Mouse (Mus musculus) CD4-positive, CD25-positive, alpha-beta regulatory T cell, adult 9 weeks (primary cell): ENCODE data around the gene Apbb1ip. TPM values are rescaled to one million over a fixed set of nuclear protein-coding genes. Genes with fewer than 3 reads are reported as not detected.

ENCODE experiments used
- polyA plus RNA-seq: library from polyadenylated mRNA; unstranded; fragments of 100-300 nt; shearing (Covaris generic); gene quantifications from one replicate; pipeline ENCODE4 v1.2.1, GENCODE M21; 2017

Apbb1ip gene
- polyA plus RNA-seq = 133 TPM

GRCm38 (mm10) chr2:22773549-22774180, at the start of gene Apbb1ip:
Apbb1ip (plus strand) TSS chr2:22774094.

GRCm38 (mm10) chr2:22895282-22896273, 121.7 kb downstream of the Apbb1ip start, which contains the start of gene Pdss1:
Pdss1 (plus strand) TSS chr2:22895522.

Other genes with a start within 250 kb of the Apbb1ip start
- not detected for gene Gad2, start 151.9 kb upstream of the Apbb1ip start, polyA plus RNA-seq
- 8.5 TPM for gene Pdss1, start 121.4 kb downstream of the Apbb1ip start, polyA plus RNA-seq